Mouse (Mus musculus) lung, embryonic 16.5 days (tissue): ENCODE measurements around the gene Aldh1a7. TPM values are rescaled to one million over a fixed set of nuclear protein-coding genes. Genes with fewer than 3 reads are reported as not detected.

Source experiments
- ATAC-seq: fragments of 200-750 bp; cut with Nextera tagmentation; 2 replicates; pipeline ENCODE4 v1.8.0; 2017; ENCODE audit warnings: low read depth, mild to moderate bottlenecking, moderate library complexity
- H3K27ac ChIP-seq: fragments of 300-500 bp; sonication (generic); 2 replicates; pipeline ENCODE4 v1.5.1; 2014; ENCODE audit warnings: mild to moderate bottlenecking, control low read depth, low read length
- H3K27me3 ChIP-seq: fragments of 300-500 bp; sonication (generic); 2 replicates; pipeline ENCODE4 v1.6.1; 2014; ENCODE audit warnings: low read depth, low read length, mixed read lengths; ENCODE audit not compliant: control insufficient read depth, insufficient read depth
- H3K36me3 ChIP-seq: fragments of 300-500 bp; sonication (generic); 2 replicates; pipeline ENCODE4 v1.6.1; 2014; ENCODE audit warnings: low read length; ENCODE audit not compliant: control insufficient read depth, insufficient read depth
- H3K4me1 ChIP-seq: fragments of 300-500 bp; sonication (generic); replicated peaks from 2 replicates; pipeline ENCODE4 v1.6.1; 2014; ENCODE audit warnings: low read length, mixed read lengths; ENCODE audit not compliant: control insufficient read depth, insufficient read depth
- H3K4me2 ChIP-seq: fragments of 300-500 bp; sonication (generic); 2 replicates; pipeline ENCODE4 v1.6.1; 2014; ENCODE audit warnings: low read depth, low read length, control low read depth
- H3K4me3 ChIP-seq: fragments of 300-500 bp; sonication (generic); 2 replicates; pipeline ENCODE4 v1.5.1; 2014; ENCODE audit warnings: mild to moderate bottlenecking, low read length, control low read depth
- H3K9ac ChIP-seq: fragments of 300-500 bp; sonication (generic); 2 replicates; pipeline ENCODE4 v1.6.1; 2014; ENCODE audit warnings: low read length, control low read depth
- H3K9me3 ChIP-seq: fragments of 300-500 bp; sonication (generic); 2 replicates; pipeline ENCODE4 v1.6.1; 2016; ENCODE audit warnings: low read length; ENCODE audit not compliant: control insufficient read depth
- WGBS: fragments of 180-500 bp; shearing (Covaris S2); extraction: QIAGEN DNeasy Blood & Tissue Kit; methylation state at CpG from one replicate; pipeline ENCODE4 v1.1.7; 2014; 5-methylcytosine and 5-hydroxymethylcytosine counted together
- polyA plus RNA-seq: library from polyadenylated mRNA; unstranded; fragments of >200 nt; fragmentation: Nextera tagmentation; extraction: Ambion mirVana; gene quantifications from 2 replicates; pipeline ENCODE4 v1.2.1, GENCODE M21; 2015

Aldh1a7 gene
- polyA plus RNA-seq = 120 and 121 TPM in 2 replicates

- H3K9me3 ChIP-seq = no peaks in the 10 kb centered on the region
- H3K4me2 ChIP-seq = peak within 1 kb of the TSS; percentile 40
- H3K4me1 ChIP-seq = 0 out of 2 replicates have a peak, but pooled peaks cover 2% of the 10 kb centered on the region
- WGBS = 45% methylated on average over 2 of the region's 2 CpGs
- no peaks in the 10 kb centered on the region for H3K36me3 ChIP-seq
- peak; percentile 88 for ATAC-seq
- H3K4me3 ChIP-seq = peak within 1 kb of the TSS; percentile 35
- H3K9ac ChIP-seq = no peak within 1 kb of the TSS; the same call in 1 of the 2 replicates
- H3K27ac ChIP-seq = peak within 1 kb of the TSS; percentile 65; the same call in 1 of the 2 replicates
- no peaks in the 10 kb centered on the region for H3K27me3 ChIP-seq
These were observed at the start of gene Aldh1a7 for GRCm38 (mm10) chr19:20727381-20727780. Gene Aldh1a7 (minus strand): TSS chr19:20727562.

- ATAC-seq = no peak
- 66% methylated on average over 2 of the region's 2 CpGs for WGBS
- no peaks in the 10 kb centered on the region for H3K36me3 ChIP-seq
- no peaks in the 10 kb centered on the region for H3K27me3 ChIP-seq
- H3K4me1 ChIP-seq = no peaks in the 10 kb centered on the region
- no peaks in the 10 kb centered on the region for H3K9me3 ChIP-seq
- H3K9ac ChIP-seq = no peak overlapping the region
- no peak overlapping the region for H3K4me2 ChIP-seq
- H3K4me3 ChIP-seq = no peak overlapping the region
- no peak overlapping the region for H3K27ac ChIP-seq
These were observed 48.3 kb upstream of the Aldh1a7 start for GRCm38 (mm10) chr19:20775681-20776080.

- Histone ChIP-seq H3K9ac (no peak overlapping the region), H3K4me1 (no peaks in the 10 kb centered on the region), H3K4me3 (no peak overlapping the region), H3K9me3 (no peaks in the 10 kb centered on the region), H3K27ac (no peak overlapping the region), H3K27me3 (no peaks in the 10 kb centered on the region), H3K4me2 (no peak overlapping the region), H3K36me3 (no peaks in the 10 kb centered on the region)
- WGBS = 88% methylated on average over 7 of the region's 7 CpGs
- ATAC-seq = no peak
These were observed 46.6 kb upstream of the Aldh1a7 start for GRCm38 (mm10) chr19:20773941-20774340.

GRCm38 (mm10) chr19:20764214-20764613 lies 36.9 kb upstream of the Aldh1a7 start:
- 0 out of 2 replicates have a peak, but pooled peaks have one; percentile 65 for ATAC-seq
- Histone ChIP-seq H3K4me3 (no peak overlapping the region), H3K4me2 (no peak overlapping the region), H3K36me3 (no peaks in the 10 kb centered on the region), H3K27ac (no peak overlapping the region), H3K9ac (no peak overlapping the region), H3K27me3 (no peaks in the 10 kb centered on the region), H3K4me1 (peaks cover 9% of the 10 kb centered on the region), H3K9me3 (no peaks in the 10 kb centered on the region)
- WGBS = 13% methylated on average over 1 of the region's 1 CpGs

GRCm38 (mm10) chr19:20761675-20762426 lies 34.5 kb upstream of the Aldh1a7 start:
- Histone ChIP-seq H3K27me3 (no peaks in the 10 kb centered on the region), H3K9me3 (no peaks in the 10 kb centered on the region), H3K4me2 (no peak overlapping the region), H3K9ac (no peak overlapping the region), H3K4me3 (no peak overlapping the region), H3K36me3 (no peaks in the 10 kb centered on the region), H3K27ac (no peak overlapping the region), H3K4me1 (peaks cover 9% of the 10 kb centered on the region)
- 51% methylated on average over 4 of the region's 4 CpGs for WGBS
- ATAC-seq = no peak

DNA sequence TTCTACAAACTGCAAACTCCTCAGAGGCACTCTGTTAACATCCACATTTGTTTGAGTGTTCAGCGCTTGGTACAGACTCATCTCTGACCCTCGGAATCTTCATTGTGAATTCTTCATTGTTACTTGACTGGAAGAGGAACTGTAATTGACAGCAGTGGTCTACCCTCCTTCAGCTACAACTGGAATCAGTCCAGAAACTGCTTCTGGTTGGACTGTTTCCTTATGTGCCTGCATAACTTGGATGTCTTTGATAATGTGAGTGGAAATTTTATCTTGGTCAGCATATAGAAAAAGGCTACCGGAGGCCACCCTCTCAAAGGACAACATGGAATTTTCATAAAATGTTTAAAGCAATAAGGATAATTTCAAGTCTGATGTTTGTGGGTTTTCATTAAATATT lies 33.8 kb upstream of the Aldh1a7 start:
- Histone ChIP-seq H3K4me1 (peaks cover 9% of the 10 kb centered on the region), H3K4me2 (no peak overlapping the region), H3K9me3 (no peaks in the 10 kb centered on the region), H3K9ac (no peak overlapping the region), H3K36me3 (no peaks in the 10 kb centered on the region), H3K27ac (0 out of 2 replicates have a peak overlapping the region, but pooled peaks have one; percentile 46), H3K4me3 (no peak overlapping the region), H3K27me3 (no peaks in the 10 kb centered on the region)
- ATAC-seq = 0 out of 2 replicates have a peak, but pooled peaks have one; percentile 26
- 22% methylated on average over 3 of the region's 3 CpGs for WGBS

- Histone ChIP-seq H3K9ac (no peak overlapping the region), H3K36me3 (no peaks in the 10 kb centered on the region), H3K27ac (no peak overlapping the region), H3K9me3 (no peaks in the 10 kb centered on the region), H3K4me2 (no peak overlapping the region), H3K4me3 (no peak overlapping the region), H3K27me3 (no peaks in the 10 kb centered on the region), H3K4me1 (no peaks in the 10 kb centered on the region)
- no peak for ATAC-seq
- WGBS = 68% methylated on average over 1 of the region's 1 CpGs
These were observed 17.3 kb upstream of the Aldh1a7 start for GRCm38 (mm10) chr19:20744630-20745029.

DNA sequence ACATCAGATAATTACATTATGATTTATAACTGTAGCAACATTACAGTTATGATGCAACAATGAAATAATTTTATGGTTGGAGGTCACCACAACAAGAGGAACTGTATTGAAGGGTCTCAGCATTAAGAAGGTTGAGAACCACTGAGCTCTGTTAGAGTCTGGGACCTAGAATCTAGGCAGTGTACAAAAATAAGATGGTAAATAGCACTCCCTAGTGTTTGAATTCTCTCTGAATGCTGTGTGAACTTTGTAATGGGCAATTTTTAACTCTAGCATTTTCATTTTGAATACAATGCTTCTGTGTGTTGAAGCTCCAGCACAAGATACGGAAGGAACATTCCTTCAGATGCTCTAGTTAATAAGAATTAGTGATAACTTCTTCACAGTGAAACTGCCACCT lies 916 bp upstream of the Aldh1a7 start:
- H3K27me3 ChIP-seq = no peaks in the 10 kb centered on the region
- no peaks in the 10 kb centered on the region for H3K9me3 ChIP-seq
- no peak for ATAC-seq
- H3K9ac ChIP-seq = no peak overlapping the region
- H3K4me1 ChIP-seq = 0 out of 2 replicates have a peak, but pooled peaks cover 2% of the 10 kb centered on the region
- no peak overlapping the region for H3K4me3 ChIP-seq
- no peak overlapping the region for H3K27ac ChIP-seq
- 81% methylated on average over 1 of the region's 1 CpGs for WGBS
- H3K4me2 ChIP-seq = no peak overlapping the region
- H3K36me3 ChIP-seq = no peaks in the 10 kb centered on the region

- peak overlapping the region; percentile 74 for H3K27ac ChIP-seq
- WGBS = 52% methylated on average over 2 of the region's 2 CpGs
- H3K4me1 ChIP-seq = 0 out of 2 replicates have a peak, but pooled peaks cover 2% of the 10 kb centered on the region
- H3K36me3 ChIP-seq = no peaks in the 10 kb centered on the region
- no peaks in the 10 kb centered on the region for H3K27me3 ChIP-seq
- peak; percentile 87 for ATAC-seq
- no peak overlapping the region for H3K9ac ChIP-seq
- H3K4me3 ChIP-seq = no peak overlapping the region
- no peaks in the 10 kb centered on the region for H3K9me3 ChIP-seq
- no peak overlapping the region for H3K4me2 ChIP-seq
These were observed 4.4 kb downstream of the Aldh1a7 start for GRCm38 (mm10) chr19:20722913-20723312.
